In the genomic region with DNA sequence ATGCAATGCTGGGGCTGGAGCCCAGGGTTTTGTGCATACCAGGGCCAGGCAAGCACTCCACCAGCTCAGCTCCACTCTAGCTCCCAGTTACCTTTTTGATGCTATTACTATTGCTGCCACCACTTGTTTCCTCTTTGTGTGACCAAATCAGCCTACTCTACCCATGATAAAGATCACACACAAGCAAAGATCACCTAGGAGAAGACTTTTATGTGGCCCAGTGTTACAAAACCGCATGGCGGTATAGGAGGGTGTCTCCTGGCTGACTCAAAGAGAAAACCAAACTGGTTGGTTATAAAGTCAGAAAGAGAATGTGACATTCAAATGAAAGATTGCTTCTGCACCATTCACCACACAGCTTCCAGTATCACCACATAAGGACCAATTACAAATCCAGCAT, we compare ENCODE assay signal across 30 mouse cellular contexts. TPM values are rescaled to one million over a fixed set of nuclear protein-coding genes. Genes with fewer than 3 reads are reported as not detected.
A peak's percentile ranks its signal among the peaks of the same experiment; 100 is the strongest.
DNase-seq lines count a peak whose midpoint lies in the region; TF ChIP-seq lines count a peak whose summit lies in the region.
"Had no signal": no experiment of that assay in that cellular context is flagged by ENCODE, and none has a peak within 500 bp of the region (broad histone marks: within the 10 kb centered on the region; RNA-seq: fewer than 3 reads in every experiment).

No protein-coding gene starts in this region.

- no peaks in the 10 kb centered on the region for H3K27me3 ChIP-seq in thymus, adult 2 months (ENCODE audit: control insufficient read depth, insufficient read depth, low read length)
- H3K27me3 ChIP-seq in kidney, adult 2 months (replicated peaks; ENCODE audit: control insufficient read depth, insufficient read depth, low read length): no peaks in the 10 kb centered on the region
- H3K27me3 ChIP-seq: embryonic facial prominence, embryonic 12.5 days; forebrain, embryonic 15.5 days; heart, embryonic 13.5 days; intestine, embryonic 15.5 days; limb, embryonic 15.5 days; liver, embryonic 13.5 days; midbrain, embryonic 13.5 days; neural tube, embryonic 15.5 days had no signal

- 13% methylated on average over 2 of the region's 2 CpGs for WGBS in thymus, adult 2 months
- 96% methylated on average over 2 of the region's 2 CpGs for WGBS in kidney, adult 2 months

- TF ChIP-seq CTCF in thymus, adult 2 months (IDR thresholded peaks at IDR 0.05; ENCODE audit: borderline replicate concordance, control insufficient read depth, extremely low read depth, insufficient read depth, low read length, poor library complexity): no peak
- no peak for TF ChIP-seq CTCF in kidney, adult 2 months (conservative IDR thresholded peaks at IDR 0.05; ENCODE audit: insufficient read depth, insufficient read length, low read depth, low read length)

- H3K36me3 ChIP-seq in thymus, adult 2 months (ENCODE audit: control insufficient read depth, insufficient read depth, low read length): no peaks in the 10 kb centered on the region
- H3K36me3 ChIP-seq in kidney, adult 2 months (ENCODE audit: control insufficient read depth, insufficient read depth, low read length): no peaks in the 10 kb centered on the region
- H3K36me3 ChIP-seq: embryonic facial prominence, embryonic 12.5 days; forebrain, embryonic 15.5 days; G1E; heart, embryonic 13.5 days; intestine, embryonic 15.5 days; limb, embryonic 10.5 days; limb, embryonic 15.5 days; liver, embryonic 13.5 days; midbrain, embryonic 13.5 days; neural tube, embryonic 15.5 days had no signal

- DNase-seq in thymus, adult 2 months: peak; percentile 21
- no peak for DNase-seq in thymus, postnatal 4 days
- peak; percentile 79 for DNase-seq in T-cell, adult 2 months (ENCODE audit: low spot score)
- DNase-seq in naive thymus-derived CD4-positive, alpha-beta T cell, adult 2 months (ENCODE audit: low read depth): peak; percentile 87
- DNase-seq in thymus, postnatal 36 days: peak; percentile 7 to 17
- no peak for DNase-seq in kidney, adult 2 months
- DNase-seq in cerebellum, adult 18-20 months: no peak
- no peak for DNase-seq in left cerebral cortex, adult 9 months (ENCODE audit: low spot score in 2 of 2)
- DNase-seq: cerebellum, adult 11 months; cerebellum, adult 9-11 months; embryo, embryonic 11 days; heart, postnatal 10 days; kidney, adult 9 months; kidney, postnatal 25 days; liver, embryonic 13.5 days; lung, adult 18-20 months; lung, postnatal 4 days; right cerebral cortex, postnatal 25 days; spleen, adult 18-20 months had no signal

- TF ChIP-seq POLR2A in thymus, adult 2 months (IDR thresholded peaks at IDR 0.05; ENCODE audit: control insufficient read depth, extremely low read depth, insufficient read depth, low read length, poor library complexity): no peak
- no peak for TF ChIP-seq POLR2A in kidney, adult 2 months (IDR thresholded peaks at IDR 0.05; ENCODE audit: low read depth, low read length)

- peaks cover 9% of the 10 kb centered on the region for H3K4me1 ChIP-seq in thymus, adult 2 months (replicated peaks; ENCODE audit: control insufficient read depth, insufficient read depth, low read length)
- no peaks in the 10 kb centered on the region; the same call in 1 of the 2 replicates for H3K4me1 ChIP-seq in kidney, adult 2 months (ENCODE audit: control insufficient read depth, insufficient read depth, low read length)
- H3K4me1 ChIP-seq: embryonic facial prominence, embryonic 12.5 days; forebrain, embryonic 15.5 days; heart, embryonic 13.5 days; intestine, embryonic 15.5 days; limb, embryonic 10.5 days; liver, embryonic 13.5 days; midbrain, embryonic 13.5 days; neural tube, embryonic 15.5 days had no signal

- no peak overlapping the region for H3K4me3 ChIP-seq in thymus, adult 2 months (ENCODE audit: control insufficient read depth, insufficient read depth, low read length)
- H3K4me3 ChIP-seq in kidney, adult 2 months (ENCODE audit: insufficient read depth, low read depth, low read length): no peak overlapping the region
- H3K4me3 ChIP-seq: embryonic facial prominence, embryonic 12.5 days; forebrain, embryonic 15.5 days; heart, embryonic 13.5 days; intestine, embryonic 15.5 days; layer of hippocampus, adult 2 months; limb, embryonic 10.5 days; limb, embryonic 15.5 days; liver, embryonic 13.5 days; midbrain, embryonic 13.5 days; neural tube, embryonic 15.5 days had no signal

- no peak overlapping the region for H3K27ac ChIP-seq in thymus, adult 2 months (ENCODE audit: control insufficient read depth, insufficient read depth, low read length)
- H3K27ac ChIP-seq in kidney, adult 2 months (ENCODE audit: insufficient read depth, low read depth, low read length): no peak overlapping the region
- H3K27ac ChIP-seq: embryonic facial prominence, embryonic 12.5 days; forebrain, embryonic 15.5 days; heart, embryonic 13.5 days; hindbrain, embryonic 14.5 days; intestine, embryonic 15.5 days; layer of hippocampus, adult 2 months; limb, embryonic 10.5 days; limb, embryonic 15.5 days; liver, embryonic 13.5 days; midbrain, embryonic 13.5 days; neural tube, embryonic 15.5 days had no signal

RNA-seq across cellular contexts. Expression of a gene that starts 33.9 kb away (rescaled TPM):
- polyA plus RNA-seq in thymus, adult 2 months (2012; rRNA removed): 40.8 and 61.1 TPM in 2 replicates
- polyA plus RNA-seq in kidney, adult 2 months (2012; rRNA removed): 71.7 and 83.4 TPM in 2 replicates

Comparison
In these comparisons a context has a peak if more than half of its experiments do, and no peak if none do; other contexts are left out.
1. DNase-seq: peak in thymus, adult 2 months (single experiment), T-cell, adult 2 months (single experiment), naive thymus-derived CD4-positive, alpha-beta T cell, adult 2 months (single experiment) and thymus, postnatal 36 days (2 of 2); none in thymus, postnatal 4 days (single experiment), kidney, adult 2 months (single experiment), cerebellum, adult 18-20 months (0 of 2) and left cerebral cortex, adult 9 months (0 of 2).